Mouse (Mus musculus) cerebral cortex, adult 2 months (tissue): ENCODE results near the gene Celf2.

Source experiments
- WGBS: fragments of 180-500 bp; shearing (Covaris S2); methylation state at CpG from one replicate; pipeline ENCODE4 v1.1.7; 2018; 5-methylcytosine and 5-hydroxymethylcytosine counted together

Celf2 gene

DNA sequence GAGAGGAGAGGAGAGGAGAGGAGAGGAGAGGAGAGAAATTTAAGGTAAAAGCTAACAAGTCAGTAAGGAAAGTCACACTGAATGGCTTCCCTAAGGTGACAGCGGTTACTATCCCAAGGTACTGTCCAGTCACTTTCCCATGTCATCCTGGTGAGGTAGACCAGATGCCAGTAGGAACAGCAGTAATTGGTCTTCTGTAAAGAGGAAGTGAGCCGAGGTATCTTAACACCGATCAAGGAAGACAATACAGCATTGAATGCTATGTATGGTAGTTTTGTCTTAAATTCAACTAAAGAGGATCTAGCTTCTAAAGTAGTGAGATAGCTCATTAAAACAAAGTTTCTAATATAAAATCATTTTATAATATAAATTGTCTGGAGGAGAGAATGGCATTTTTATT, 835.0 kb downstream of the Celf2 start:
- 73% methylated on average over 3 of the region's 3 CpGs for WGBS

DNA sequence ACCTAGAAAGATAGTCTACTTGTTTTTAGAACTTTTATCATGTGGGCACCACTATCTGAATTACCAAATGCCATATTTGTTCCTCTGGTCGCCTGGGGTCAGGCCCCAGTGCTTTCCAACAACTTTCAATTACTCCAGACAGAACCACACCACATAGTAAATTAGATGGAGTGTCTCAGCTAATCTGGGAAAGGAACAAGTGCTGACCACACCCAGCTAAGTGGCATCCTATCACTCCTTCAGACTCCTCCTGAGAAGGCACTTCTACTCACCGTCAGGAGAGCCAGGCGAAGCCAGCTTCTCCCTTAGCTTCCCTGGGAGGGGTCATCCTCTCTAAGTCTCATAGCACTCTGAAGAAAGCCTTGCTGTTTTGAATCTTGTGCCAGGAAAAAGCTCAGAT, 835.9 kb downstream of the Celf2 start:
- WGBS, result 73% methylated on average over 3 of the region's 3 CpGs

- WGBS, result 53% methylated on average over 4 of the region's 4 CpGs
Observed at GRCm38 (mm10) chr2:6667611-6668010, 841.8 kb downstream of the Celf2 start.

GRCm38 (mm10) chr2:6659834-6660233, 849.5 kb downstream of the Celf2 start:
- WGBS, result 64% methylated on average over 4 of the region's 4 CpGs

DNA sequence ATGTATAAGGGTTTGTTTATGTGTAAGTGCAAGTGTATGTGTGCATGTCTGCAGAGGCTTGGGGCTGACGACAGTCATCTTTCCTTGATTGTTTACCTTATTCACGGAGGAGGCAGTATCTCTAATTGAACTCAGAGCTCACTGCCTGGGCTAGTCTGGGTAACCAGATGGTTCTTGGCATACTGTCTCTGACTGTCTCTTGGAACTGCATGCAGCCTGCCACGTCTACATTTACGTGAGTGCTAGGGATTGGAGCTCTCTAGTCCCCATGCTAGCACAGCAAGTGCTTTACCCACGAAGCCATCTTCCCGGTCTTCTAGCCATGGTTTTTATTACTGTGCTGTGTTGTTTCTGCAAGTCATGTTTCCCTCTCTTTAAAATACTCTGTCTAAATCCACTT, 855.6 kb downstream of the Celf2 start:
- 37% methylated on average over 6 of the region's 6 CpGs for WGBS

DNA sequence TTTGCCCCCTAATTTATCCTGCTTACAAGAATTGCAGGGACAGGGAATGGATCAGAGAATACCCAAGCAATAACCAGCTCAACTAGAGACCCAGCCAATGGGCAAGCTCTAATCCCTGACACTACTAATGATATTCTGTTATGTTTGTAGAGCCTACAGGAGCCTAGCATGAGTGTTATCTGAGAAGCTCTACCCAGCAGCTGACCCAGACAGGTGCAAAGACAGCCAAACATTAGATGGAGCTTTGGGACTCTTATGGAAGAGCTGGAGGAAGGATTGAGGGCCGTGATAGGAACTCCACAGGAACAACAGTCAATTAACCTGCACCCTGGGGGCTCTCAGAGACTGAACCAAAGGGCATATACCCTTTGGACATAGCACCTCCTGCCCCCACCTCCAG, 857.7 kb downstream of the Celf2 start:
- 64% methylated on average over 1 of the region's 1 CpGs for WGBS

DNA sequence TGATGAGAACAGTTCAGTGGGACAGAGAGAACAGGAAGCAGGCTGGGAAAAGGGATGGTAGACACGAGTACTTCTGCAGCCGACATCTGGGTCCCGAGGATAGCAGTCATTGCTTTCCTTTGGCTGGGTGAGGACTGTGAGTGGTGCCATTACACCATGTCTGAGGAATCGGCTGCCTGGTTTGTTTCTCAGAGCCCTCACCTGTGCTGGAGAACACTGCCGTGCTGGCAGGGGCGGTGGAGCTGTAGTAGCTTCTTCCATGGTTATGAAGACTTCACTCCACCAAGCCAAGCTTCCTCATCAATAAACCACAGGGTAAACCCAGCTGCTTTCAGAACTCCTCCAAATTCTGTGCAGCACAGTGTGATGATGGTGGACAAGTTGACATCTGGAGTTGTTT, 860.5 kb downstream of the Celf2 start:
- 61% methylated on average over 6 of the region's 6 CpGs for WGBS

DNA sequence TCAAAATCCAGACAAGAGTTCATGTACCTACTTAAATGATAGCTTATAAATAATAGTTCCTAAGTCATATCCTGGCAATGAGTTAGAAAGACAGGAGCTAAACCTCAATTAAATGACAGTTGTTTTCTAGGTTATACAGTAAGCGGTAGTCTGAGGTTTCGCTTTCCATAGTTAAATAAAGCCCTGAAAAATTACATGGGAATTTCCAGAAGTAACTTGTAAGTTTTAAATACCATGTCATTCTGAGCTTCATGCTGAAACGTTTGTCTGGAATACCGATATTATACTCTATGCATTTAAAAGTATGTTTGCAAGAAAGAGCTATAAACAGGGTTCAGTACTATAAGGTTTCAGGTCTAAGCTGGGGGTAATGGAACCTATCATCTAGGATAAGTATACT, 862.3 kb downstream of the Celf2 start:
- WGBS, result 57% methylated on average over 4 of the region's 4 CpGs

DNA sequence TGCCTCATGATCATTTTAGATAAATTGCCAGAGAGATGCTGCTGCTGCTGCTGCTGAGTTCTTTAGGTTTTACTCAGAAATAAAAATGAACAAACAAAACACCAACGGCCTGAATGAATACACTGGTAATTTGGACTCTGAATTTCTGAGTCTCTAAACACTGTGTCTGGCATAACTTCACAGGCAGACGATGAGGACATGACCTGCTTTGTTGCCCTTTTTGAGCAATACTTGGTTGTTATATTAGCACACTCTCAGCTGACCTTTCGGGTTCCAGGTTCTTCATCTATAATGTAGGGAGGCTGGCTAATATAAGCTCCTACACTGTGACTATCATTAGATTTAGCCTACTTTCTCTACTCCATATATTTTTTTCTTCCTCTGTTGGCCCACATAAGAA, 863.0 kb downstream of the Celf2 start:
- 41% methylated on average over 3 of the region's 3 CpGs for WGBS

DNA sequence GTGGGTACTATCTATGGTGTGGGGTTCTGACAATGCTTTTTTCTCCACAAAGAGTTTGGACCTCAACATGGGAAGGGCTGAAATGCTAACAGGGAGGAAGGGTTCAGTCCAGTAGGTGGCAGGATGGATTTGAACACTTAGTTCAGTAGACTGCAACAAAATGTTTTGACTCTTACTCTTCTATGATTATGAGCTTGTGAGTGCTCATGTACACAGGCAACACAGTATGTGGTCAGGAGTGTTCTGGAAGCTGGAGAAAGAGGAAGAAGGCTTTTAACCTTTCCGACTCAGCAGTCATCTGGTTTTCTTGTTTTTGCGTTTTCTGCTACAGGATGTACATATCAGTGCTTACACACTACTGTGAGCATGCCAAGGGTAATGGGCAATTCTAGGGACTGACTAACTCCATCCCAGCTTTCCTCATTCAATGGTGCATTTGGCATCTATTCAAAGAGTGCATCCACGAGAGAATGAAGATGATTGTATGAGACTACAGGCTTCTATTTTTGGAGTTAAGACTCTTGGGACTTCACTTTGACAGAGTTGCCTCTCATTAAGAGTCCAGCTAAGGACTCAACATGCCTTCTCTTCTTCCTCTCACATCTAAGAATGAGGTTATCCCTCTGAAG, 867.0 kb downstream of the Celf2 start:
- 44% methylated on average over 3 of the region's 3 CpGs for WGBS

DNA sequence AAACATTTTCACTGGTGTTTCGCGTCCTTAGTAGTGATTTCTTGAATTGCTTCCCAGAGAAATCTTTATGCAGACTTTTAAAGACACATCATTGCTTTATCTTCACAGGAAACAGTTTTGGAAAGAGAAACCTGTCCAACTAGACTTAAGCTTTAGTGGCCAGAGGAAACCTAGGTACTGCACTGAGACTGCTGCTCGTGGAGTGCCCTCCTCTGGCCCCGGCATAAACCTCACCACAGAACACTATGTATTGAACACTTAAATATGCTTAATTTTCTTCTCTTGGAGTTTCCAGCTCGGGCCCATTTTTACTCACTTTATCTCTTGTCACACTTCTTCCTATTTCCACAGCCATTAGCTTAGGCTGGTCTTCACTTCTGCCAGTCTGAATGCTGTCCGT, 870.0 kb downstream of the Celf2 start:
- 36% methylated on average over 6 of the region's 6 CpGs for WGBS

- 37% methylated on average over 2 of the region's 2 CpGs for WGBS
Observed at GRCm38 (mm10) chr2:6637147-6637546, 872.2 kb downstream of the Celf2 start.

- WGBS, result 74% methylated on average over 6 of the region's 6 CpGs
Observed at GRCm38 (mm10) chr2:6634899-6635298, 874.5 kb downstream of the Celf2 start.

- WGBS, result 83% methylated on average over 1 of the region's 1 CpGs
Observed at GRCm38 (mm10) chr2:6633115-6633514, 876.2 kb downstream of the Celf2 start.

GRCm38 (mm10) chr2:6623802-6624201, 885.6 kb downstream of the Celf2 start:
- WGBS, result 59% methylated on average over 4 of the region's 4 CpGs

GRCm38 (mm10) chr2:6622082-6622481, 887.3 kb downstream of the Celf2 start:
- WGBS, result 68% methylated on average over 5 of the region's 5 CpGs

DNA sequence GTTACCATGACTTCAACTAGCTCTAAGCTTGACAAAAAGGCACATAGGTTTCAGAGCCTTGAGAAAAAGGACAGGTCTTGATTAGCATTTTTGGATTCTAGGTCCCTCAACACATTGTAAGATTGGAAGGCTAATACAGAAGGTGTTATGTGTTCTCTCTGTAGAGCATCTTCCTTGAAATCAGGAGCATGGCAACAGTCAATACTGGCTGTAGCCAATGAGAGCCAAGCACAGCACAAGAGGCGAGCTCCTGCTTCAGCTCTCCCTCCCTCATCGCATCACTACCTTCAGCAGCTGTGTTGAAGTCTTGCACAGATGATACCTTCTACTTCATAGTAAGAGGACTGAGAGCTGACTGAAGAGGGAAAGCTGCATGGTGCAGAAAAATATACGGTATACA, 890.5 kb downstream of the Celf2 start:
- WGBS, result 46% methylated on average over 3 of the region's 3 CpGs

DNA sequence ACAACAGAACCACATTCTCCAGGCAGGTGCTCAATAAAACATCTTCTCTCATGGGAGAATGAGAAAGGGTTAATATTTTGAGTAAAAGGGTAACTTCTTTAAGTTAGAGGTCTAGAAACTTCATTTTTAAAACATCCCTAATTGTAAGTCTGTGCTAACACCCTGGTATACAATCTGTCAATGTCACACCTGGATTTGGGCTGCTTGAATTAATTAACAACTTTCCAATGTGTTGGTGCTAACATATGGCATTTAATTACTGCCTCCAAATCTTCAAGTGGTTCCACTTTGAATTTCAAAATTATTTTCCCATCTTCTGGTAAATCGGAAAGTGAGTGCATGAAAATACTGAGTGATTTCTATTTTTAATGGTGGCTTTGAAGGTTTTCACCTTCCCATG, 890.9 kb downstream of the Celf2 start:
- 49% methylated on average over 1 of the region's 1 CpGs for WGBS

GRCm38 (mm10) chr2:6604347-6604746, 905.0 kb downstream of the Celf2 start:
- WGBS, result 61% methylated on average over 2 of the region's 2 CpGs

DNA sequence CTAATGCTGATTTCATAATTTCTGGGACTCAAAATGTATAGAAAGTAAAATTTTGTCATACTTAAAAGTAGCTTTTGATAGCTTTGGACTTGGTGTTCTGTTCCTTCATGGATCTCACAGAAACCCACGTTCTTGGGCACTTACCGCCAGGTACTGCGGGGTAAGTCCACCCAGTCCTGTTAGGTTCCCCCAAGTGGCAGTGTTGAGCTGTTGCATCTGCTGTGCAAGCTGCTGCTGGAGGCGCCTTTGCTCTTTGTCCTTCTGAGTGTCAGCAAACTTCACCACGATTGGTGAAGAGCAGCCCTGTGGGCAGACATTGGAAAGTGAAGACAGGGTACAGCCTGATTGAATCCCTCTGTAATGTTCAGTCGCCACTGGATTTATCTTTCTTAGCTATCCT, 905.5 kb downstream of the Celf2 start:
- WGBS, result 74% methylated on average over 6 of the region's 6 CpGs

DNA sequence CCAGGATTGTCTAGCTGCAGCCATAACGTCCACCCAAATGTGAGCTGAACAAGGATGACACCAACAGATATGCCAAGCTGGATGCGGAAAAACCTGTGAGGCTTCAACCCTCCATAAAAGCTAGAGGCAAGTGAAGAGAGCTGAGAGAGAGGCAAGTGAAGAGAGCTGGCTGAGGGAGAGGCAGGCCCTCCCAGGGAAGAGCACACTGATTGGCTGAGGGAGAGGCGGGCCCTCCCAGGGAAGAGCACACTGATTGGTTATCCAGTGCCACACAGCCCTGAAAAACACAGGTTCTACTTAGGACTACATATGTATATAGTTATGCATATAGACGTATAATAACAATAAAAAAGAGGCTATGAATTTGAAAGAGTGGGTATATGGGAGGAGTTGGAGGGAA, 907.2 kb downstream of the Celf2 start:
- 71% methylated on average over 4 of the region's 4 CpGs for WGBS

- WGBS, result 59% methylated on average over 1 of the region's 1 CpGs
Observed at GRCm38 (mm10) chr2:6598879-6599167, 910.5 kb downstream of the Celf2 start.

DNA sequence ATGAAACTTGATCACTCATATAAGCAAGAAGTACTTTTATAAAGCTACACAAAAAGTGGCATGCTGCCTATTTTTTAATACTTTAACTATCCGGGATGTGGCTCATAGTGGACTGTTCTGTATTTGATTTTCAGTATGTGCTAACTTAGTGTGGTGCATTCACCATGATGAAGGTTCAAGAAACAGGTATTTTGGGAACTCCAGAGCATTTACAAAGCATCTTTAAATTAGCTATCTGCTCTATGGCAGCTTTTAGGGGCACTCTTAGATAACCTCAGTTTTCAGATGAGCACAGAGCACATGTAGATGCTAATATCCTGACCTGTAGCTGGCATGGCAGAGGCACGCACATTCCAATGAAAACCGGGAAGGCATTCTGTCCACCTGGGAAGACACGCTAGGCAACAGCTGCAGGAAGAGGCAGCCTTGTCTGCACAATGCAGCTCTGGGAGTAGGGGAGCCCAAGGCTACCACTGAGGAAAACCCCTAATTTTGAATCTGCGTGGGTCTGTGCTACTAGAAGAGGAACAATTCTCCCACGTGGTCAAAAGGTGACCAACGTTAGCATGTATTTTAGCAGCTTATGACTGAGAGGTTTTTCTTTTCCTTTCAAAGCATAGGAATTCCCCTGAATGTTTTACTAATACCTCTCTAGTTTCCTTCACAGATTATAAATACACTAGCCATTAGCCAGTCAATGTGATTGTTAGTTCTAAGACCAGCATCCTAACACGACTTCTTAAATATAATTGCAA, 911.1 kb downstream of the Celf2 start:
- WGBS, result 70% methylated on average over 8 of the region's 8 CpGs

GRCm38 (mm10) chr2:6594736-6595135, 914.6 kb downstream of the Celf2 start:
- 16% methylated on average over 1 of the region's 1 CpGs for WGBS
